8 mouse cellular contexts compared by ENCODE assay signal in the genomic region with DNA sequence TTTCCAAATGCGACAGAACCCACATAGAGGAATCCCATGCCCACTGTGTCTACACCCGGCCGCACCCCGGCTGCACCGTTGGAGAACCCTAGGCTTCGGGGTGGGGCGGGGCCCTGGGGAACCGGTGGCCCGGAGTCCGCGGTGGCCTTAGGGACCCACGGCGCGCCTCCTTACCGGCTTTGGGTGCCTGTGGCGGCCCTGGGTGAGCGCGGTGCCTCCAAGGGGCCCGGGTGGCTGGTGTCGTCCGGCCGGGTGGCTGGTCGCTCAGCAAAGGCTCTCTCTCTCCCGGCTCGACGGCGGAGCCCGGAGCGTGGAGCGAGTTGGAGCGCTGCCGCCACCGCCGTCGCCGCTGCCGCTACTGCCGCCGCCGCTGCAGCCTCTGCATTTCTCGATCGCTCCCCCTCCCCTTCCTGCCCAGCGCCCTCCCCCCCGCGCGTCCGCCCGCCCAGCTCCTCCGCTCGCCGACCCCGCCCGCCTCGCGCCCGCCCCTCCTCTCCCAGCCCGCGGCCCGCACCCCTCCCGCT. TPM values are rescaled to one million over a fixed set of nuclear protein-coding genes. Genes with fewer than 3 reads are reported as not detected.
DNase-seq lines count a peak whose midpoint lies in the region; ATAC-seq lines count a peak whose summit lies in the region.

Gene Basp1, minus strand, starts transcription at position 387 of the 524 bp plus-strand sequence.

- peak; percentile 13 to 30 for DNase-seq in cerebellum, adult 18-20 months
- no peak for DNase-seq in cerebellum, adult 11-12 months
- DNase-seq in embryo, embryonic 10 days (ENCODE audit: low spot score), result peak; percentile 87
- no peak for DNase-seq in gonadal fat pad, adult 2 months (ENCODE audit: low read depth)
- DNase-seq in kidney, adult 11 months, result peak; percentile 5

- peak within 1 kb of the TSS; percentile 84 for H3K9ac ChIP-seq in limb, embryonic 15.5 days
- H3K9ac ChIP-seq in midbrain, embryonic 16.5 days (ENCODE audit: low read depth, low read length), result peak within 1 kb of the TSS; percentile 100
- peak within 1 kb of the TSS; percentile 84 for H3K9ac ChIP-seq in stomach, embryonic 16.5 days (ENCODE audit: low read length)

- H3K27ac ChIP-seq in limb, embryonic 15.5 days, result peak within 1 kb of the TSS; percentile 94
- H3K27ac ChIP-seq in midbrain, embryonic 16.5 days (ENCODE audit: low read length), result peak within 1 kb of the TSS; percentile 100
- H3K27ac ChIP-seq in stomach, embryonic 16.5 days (ENCODE audit: low read length), result peak within 1 kb of the TSS; percentile 88

- H3K4me2 ChIP-seq in limb, embryonic 15.5 days, result peak within 1 kb of the TSS; percentile 90
- H3K4me2 ChIP-seq in midbrain, embryonic 16.5 days (ENCODE audit: low read length), result peak within 1 kb of the TSS; percentile 74
- peak within 1 kb of the TSS; percentile 86 for H3K4me2 ChIP-seq in stomach, embryonic 16.5 days (ENCODE audit: low read depth, low read length)

- WGBS in limb, embryonic 15.5 days, result 2% methylated on average over 27 of the region's 60 CpGs
- 0% methylated on average over 27 of the region's 60 CpGs for WGBS in midbrain, embryonic 16.5 days
- under 1% methylated on average over 51 of the region's 60 CpGs for WGBS in stomach, embryonic 16.5 days

- no peaks in the 10 kb centered on the region for H3K36me3 ChIP-seq in limb, embryonic 15.5 days
- no peaks in the 10 kb centered on the region for H3K36me3 ChIP-seq in midbrain, embryonic 16.5 days (ENCODE audit: control insufficient read depth, insufficient read depth, low read length)
- no peaks in the 10 kb centered on the region for H3K36me3 ChIP-seq in stomach, embryonic 16.5 days (ENCODE audit: control insufficient read depth, insufficient read depth, low read length)

- H3K9me3 ChIP-seq in limb, embryonic 15.5 days, result no peaks in the 10 kb centered on the region
- H3K9me3 ChIP-seq in midbrain, embryonic 16.5 days (replicated peaks; ENCODE audit: control insufficient read depth, low read length, poor library complexity, severe bottlenecking), result no peaks in the 10 kb centered on the region
- no peaks in the 10 kb centered on the region for H3K9me3 ChIP-seq in stomach, embryonic 16.5 days (replicated peaks; ENCODE audit: control insufficient read depth, low read length)

- no peaks in the 10 kb centered on the region for H3K27me3 ChIP-seq in limb, embryonic 15.5 days
- no peaks in the 10 kb centered on the region for H3K27me3 ChIP-seq in midbrain, embryonic 16.5 days (ENCODE audit: control insufficient read depth, insufficient read depth, low read depth, low read length)
- no peaks in the 10 kb centered on the region for H3K27me3 ChIP-seq in stomach, embryonic 16.5 days (ENCODE audit: control insufficient read depth, insufficient read depth, low read length)

- H3K4me3 ChIP-seq in limb, embryonic 15.5 days, result peak within 1 kb of the TSS; percentile 93
- H3K4me3 ChIP-seq in midbrain, embryonic 16.5 days (ENCODE audit: low read depth, low read length), result peak within 1 kb of the TSS; percentile 84
- peak within 1 kb of the TSS; percentile 80 for H3K4me3 ChIP-seq in stomach, embryonic 16.5 days (replicated peaks; ENCODE audit: low read length)

- ATAC-seq in limb, embryonic 15.5 days (ENCODE audit: insufficient number of reproducible peaks, low FRiP score, low TSS enrichment, low read depth), result peak; percentile 50
- peak; percentile 55 for ATAC-seq in midbrain, embryonic 16.5 days
- peak; percentile 57 for ATAC-seq in stomach, embryonic 16.5 days (ENCODE audit: insufficient read depth, low FRiP score)

- peaks cover 9% of the 10 kb centered on the region for H3K4me1 ChIP-seq in limb, embryonic 15.5 days
- peaks cover 25% of the 10 kb centered on the region for H3K4me1 ChIP-seq in midbrain, embryonic 16.5 days (ENCODE audit: control insufficient read depth, insufficient read depth, low read length)
- H3K4me1 ChIP-seq in stomach, embryonic 16.5 days (ENCODE audit: control insufficient read depth, insufficient read depth, low read length), result 0 out of 2 replicates have a peak, but pooled peaks cover 3% of the 10 kb centered on the region

RNA-seq across cellular contexts. Expression of gene Basp1, which starts in this region (rescaled TPM):
- polyA plus RNA-seq in gonadal fat pad, adult 2 months (2012; rRNA removed), result 41.5 and 97.4 TPM in 2 replicates
- polyA plus RNA-seq in limb, embryonic 15.5 days (2015; fragmentation: Nextera tagmentation; extraction: Ambion mirVana), result 34.2 and 41.9 TPM in 2 replicates
- 213 and 240 TPM in 2 replicates for polyA plus RNA-seq in midbrain, embryonic 16.5 days (2015; fragmentation: Nextera tagmentation; extraction: Ambion mirVana)
- 12.3 and 15.8 TPM in 2 replicates for polyA plus RNA-seq in stomach, embryonic 16.5 days (2015; fragmentation: Nextera tagmentation; extraction: Ambion mirVana)

Comparison
In these comparisons a context has a peak if more than half of its experiments do, and no peak if none do; other contexts are left out.
1. DNase-seq: peak in cerebellum, adult 18-20 months (2 of 2), embryo, embryonic 10 days (single experiment) and kidney, adult 11 months (single experiment); none in cerebellum, adult 11-12 months (single experiment) and gonadal fat pad, adult 2 months (single experiment).
2. Peak in every context shown above with its lines, with median percentiles within 50 percentile points of each other: ATAC-seq, H3K27ac ChIP-seq, H3K4me2 ChIP-seq, H3K4me3 ChIP-seq and H3K9ac ChIP-seq.